Mouse (Mus musculus): ENCODE data around the gene Abhd14a. TPM values are rescaled to one million over a fixed set of nuclear protein-coding genes. Genes with fewer than 3 reads are reported as not detected.

Gene Abhd14a
- polyA plus RNA-seq, 1 experiment from 2014 or later: 51.9 TPM

DNA sequence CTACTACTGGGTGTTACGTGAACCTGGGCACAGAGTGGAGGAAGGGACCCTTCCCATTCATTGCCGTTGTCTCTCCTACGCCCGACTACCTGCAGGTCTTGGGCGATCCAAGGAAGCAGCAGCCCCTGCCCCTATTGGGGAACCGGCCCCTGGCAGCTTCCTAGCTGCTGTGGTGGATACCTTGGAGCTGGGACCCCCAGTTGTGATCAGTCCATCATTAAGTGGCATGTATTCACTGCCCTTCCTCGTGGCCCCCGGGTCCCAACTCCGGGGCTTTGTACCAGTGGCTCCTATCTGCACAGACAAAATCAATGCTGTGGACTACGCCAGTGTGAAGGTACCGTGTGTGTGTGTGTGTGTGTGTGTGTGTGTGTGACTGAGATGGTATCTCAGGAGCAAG lies 3.8 kb upstream of the Abhd14a start:
- Histone ChIP-seq H3K27ac (ENCODE audit: low read depth, low read length) (no peak overlapping the region), H3K9me3 (replicated peaks; ENCODE audit: control insufficient read depth, low read length) (no peaks in the 10 kb centered on the region), H3K4me3 (ENCODE audit: low read depth, low read length) (no peak overlapping the region), H3K36me3 (ENCODE audit: control insufficient read depth, insufficient read depth, low read length) (no peaks in the 10 kb centered on the region), H3K9ac (ENCODE audit: low read length) (no peak overlapping the region), H3K27me3 (replicated peaks; ENCODE audit: control insufficient read depth, insufficient read depth, low read length) (no peaks in the 10 kb centered on the region), H3K4me1 (ENCODE audit: control insufficient read depth, insufficient read depth, low read length) (peaks cover 29% of the 10 kb centered on the region), H3K4me2 (ENCODE audit: low read length) (no peak overlapping the region)
- DNase-seq (ENCODE audit: low spot score) (no peak), ATAC-seq (no peak)
- 77% methylated on average over 11 of the region's 11 CpGs for WGBS

DNA sequence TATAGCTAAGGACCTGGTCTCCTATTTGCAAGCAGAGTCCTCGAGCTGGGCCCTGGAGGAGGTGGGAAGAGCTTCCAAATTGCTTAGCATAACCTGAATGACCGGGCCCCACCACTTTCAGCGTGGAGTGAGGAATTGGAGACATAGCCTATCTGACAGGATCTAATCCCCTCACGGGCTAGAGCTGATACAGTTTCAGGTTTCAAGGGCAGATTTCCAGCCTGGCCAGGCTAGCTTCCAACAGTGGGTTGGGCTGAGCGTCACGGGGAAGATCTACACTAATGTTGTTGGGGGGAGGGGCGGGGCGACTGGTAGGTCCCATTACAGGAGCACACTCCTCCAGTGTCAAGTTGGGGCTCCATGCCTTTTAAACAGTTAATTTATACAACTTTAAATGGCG lies 3.2 kb upstream of the Abhd14a start:
- H3K4me2 ChIP-seq (ENCODE audit: low read length): no peak overlapping the region
- no peak overlapping the region for H3K9ac ChIP-seq (ENCODE audit: low read length)
- no peak for ATAC-seq
- peak; percentile 44 for DNase-seq (ENCODE audit: low spot score)
- 25% methylated on average over 9 of the region's 9 CpGs for WGBS
- H3K27ac ChIP-seq (ENCODE audit: low read depth, low read length): no peak overlapping the region
- peaks cover 23% of the 10 kb centered on the region for H3K4me1 ChIP-seq (ENCODE audit: control insufficient read depth, insufficient read depth, low read length)
- H3K27me3 ChIP-seq (replicated peaks; ENCODE audit: control insufficient read depth, insufficient read depth, low read length): no peaks in the 10 kb centered on the region
- H3K9me3 ChIP-seq (replicated peaks; ENCODE audit: control insufficient read depth, low read length): no peaks in the 10 kb centered on the region
- H3K36me3 ChIP-seq (ENCODE audit: control insufficient read depth, insufficient read depth, low read length): no peaks in the 10 kb centered on the region
- no peak overlapping the region for H3K4me3 ChIP-seq (ENCODE audit: low read depth, low read length)

DNA sequence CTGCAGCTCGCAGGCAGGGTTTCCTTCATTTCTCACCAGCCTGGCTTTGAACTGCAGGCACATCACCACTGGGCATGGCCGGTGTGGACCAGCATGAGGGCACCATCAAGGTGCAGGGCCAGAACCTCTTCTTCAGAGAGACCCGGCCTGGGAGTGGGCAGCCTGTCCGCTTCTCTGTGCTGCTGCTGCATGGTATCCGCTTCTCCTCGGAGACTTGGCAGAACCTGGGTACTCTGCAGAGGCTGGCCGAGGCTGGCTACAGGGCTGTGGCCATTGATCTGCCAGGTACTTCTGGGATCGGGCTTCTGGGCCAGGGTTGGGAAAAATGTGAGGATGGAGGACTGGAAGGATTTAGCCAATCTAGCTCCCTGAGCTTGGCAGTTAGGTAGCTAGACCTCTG lies 2.5 kb upstream of the Abhd14a start:
- no peak for ATAC-seq
- peaks cover 17% of the 10 kb centered on the region for H3K4me1 ChIP-seq (ENCODE audit: control insufficient read depth, insufficient read depth, low read length)

DNA sequence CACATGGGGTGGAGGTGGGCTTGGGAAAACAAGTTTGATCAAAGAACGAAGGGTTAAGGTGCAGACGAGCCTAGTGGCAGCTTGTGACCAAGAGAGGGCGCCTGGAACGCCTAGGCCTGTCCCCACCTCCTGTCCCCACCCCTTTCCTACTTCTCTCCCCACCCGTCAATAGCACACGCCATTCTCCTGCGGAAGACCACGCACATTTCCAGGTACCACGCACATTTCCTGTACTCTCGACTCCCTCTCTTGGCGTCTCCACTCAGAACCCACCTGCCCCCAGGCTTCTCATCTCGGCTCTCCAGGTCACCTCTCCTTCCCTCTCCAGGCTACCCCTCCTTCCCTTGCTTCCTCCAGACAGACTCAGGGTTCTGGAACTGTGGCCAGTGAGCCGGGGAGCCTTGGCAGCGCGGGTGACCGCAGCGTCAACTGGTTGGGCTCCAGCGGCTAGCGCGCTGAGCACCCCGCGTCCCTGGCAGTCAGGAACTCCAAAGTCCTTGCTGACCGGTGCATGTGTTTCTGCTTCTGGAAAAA lies 1.1 kb upstream of the Abhd14a start:
- H3K9me3 ChIP-seq (replicated peaks; ENCODE audit: control insufficient read depth, low read length): no peaks in the 10 kb centered on the region
- H3K36me3 ChIP-seq (ENCODE audit: control insufficient read depth, insufficient read depth, low read length): no peaks in the 10 kb centered on the region
- DNase-seq (ENCODE audit: low spot score): peak; percentile 78
- H3K4me2 ChIP-seq (ENCODE audit: low read length): peak overlapping the region; percentile 74
- no peaks in the 10 kb centered on the region for H3K27me3 ChIP-seq (replicated peaks; ENCODE audit: control insufficient read depth, insufficient read depth, low read length)
- H3K4me3 ChIP-seq (ENCODE audit: low read depth, low read length): peak overlapping the region; percentile 32
- H3K27ac ChIP-seq (ENCODE audit: low read depth, low read length): no peak overlapping the region
- ATAC-seq: peak; percentile 45; the same call in 1 of the 2 replicates
- 2% methylated on average over 23 of the region's 23 CpGs for WGBS
- peaks cover 17% of the 10 kb centered on the region for H3K4me1 ChIP-seq (ENCODE audit: control insufficient read depth, insufficient read depth, low read length)
- H3K9ac ChIP-seq (ENCODE audit: low read length): peak overlapping the region; percentile 48

More for the DNA sequence above, 2.5 kb upstream of the Abhd14a start:
- 96% methylated on average over 8 of the region's 8 CpGs for WGBS
- Histone ChIP-seq H3K4me3 (ENCODE audit: low read depth, low read length) (no peak overlapping the region), H3K27me3 (replicated peaks; ENCODE audit: control insufficient read depth, insufficient read depth, low read length) (no peaks in the 10 kb centered on the region), H3K9ac (ENCODE audit: low read length) (no peak overlapping the region), H3K36me3 (ENCODE audit: control insufficient read depth, insufficient read depth, low read length) (no peaks in the 10 kb centered on the region), H3K9me3 (replicated peaks; ENCODE audit: control insufficient read depth, low read length) (no peaks in the 10 kb centered on the region), H3K4me2 (ENCODE audit: low read length) (no peak overlapping the region), H3K27ac (ENCODE audit: low read depth, low read length) (no peak overlapping the region)
- no peak for DNase-seq (ENCODE audit: low spot score)

DNA sequence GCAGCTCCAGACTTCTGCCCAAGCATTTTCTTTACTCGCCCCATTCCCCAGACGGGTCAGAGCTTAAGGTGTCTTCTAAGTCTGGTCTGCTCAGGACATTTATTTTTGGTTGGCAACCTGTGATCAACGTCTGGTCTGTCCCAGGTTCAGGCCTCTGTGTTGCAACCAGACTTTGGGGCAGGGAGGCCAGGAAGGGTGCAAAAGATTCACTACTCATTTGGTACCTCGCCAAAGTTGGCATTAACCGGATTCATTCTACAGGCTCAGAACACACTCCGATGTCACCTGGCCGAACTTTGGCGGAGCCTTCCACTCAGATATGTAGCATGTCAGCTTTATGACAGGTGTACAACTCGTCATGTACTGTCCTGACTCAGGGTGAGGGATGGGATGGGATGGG lies 473 bp upstream of the Abhd14a start:
- ATAC-seq: peak; percentile 19
- Histone ChIP-seq H3K4me3 (ENCODE audit: low read depth, low read length) (peak overlapping the region; percentile 47), H3K4me2 (ENCODE audit: low read length) (peak overlapping the region; percentile 74), H3K4me1 (ENCODE audit: control insufficient read depth, insufficient read depth, low read length) (peaks cover 15% of the 10 kb centered on the region), H3K9me3 (replicated peaks; ENCODE audit: control insufficient read depth, low read length) (no peaks in the 10 kb centered on the region), H3K36me3 (ENCODE audit: control insufficient read depth, insufficient read depth, low read length) (no peaks in the 10 kb centered on the region), H3K27ac (ENCODE audit: low read depth, low read length) (0 out of 2 replicates have a peak overlapping the region, but pooled peaks have one; percentile 21), H3K9ac (ENCODE audit: low read length) (peak overlapping the region; percentile 70; the same call in 1 of the 2 replicates), H3K27me3 (replicated peaks; ENCODE audit: control insufficient read depth, insufficient read depth, low read length) (no peaks in the 10 kb centered on the region)
- 38% methylated on average over 9 of the region's 9 CpGs for WGBS
- no peak for DNase-seq (ENCODE audit: low spot score)

DNA sequence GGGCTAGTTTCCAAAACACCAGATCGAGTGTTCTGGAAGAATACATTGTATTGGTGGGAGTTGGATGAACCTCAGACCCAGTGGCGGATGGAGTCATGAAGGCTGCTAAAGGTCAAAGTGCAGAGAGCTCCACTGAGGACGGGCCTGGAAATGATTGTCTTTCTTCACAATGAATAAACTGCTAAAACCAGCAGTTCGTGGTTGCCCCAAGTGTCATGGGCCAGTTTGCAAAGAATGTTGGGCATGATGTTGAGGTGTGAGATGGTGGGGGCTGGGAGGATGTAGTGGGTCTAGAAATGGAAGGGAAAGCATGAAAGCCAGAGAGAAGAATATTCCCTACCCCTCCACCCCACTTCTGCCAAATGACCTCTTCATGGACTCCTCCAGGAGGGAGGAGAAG lies 2.6 kb downstream of the Abhd14a start:
- 92% methylated on average over 4 of the region's 4 CpGs for WGBS
- DNase-seq (ENCODE audit: low spot score): no peak
- H3K27me3 ChIP-seq (replicated peaks; ENCODE audit: control insufficient read depth, insufficient read depth, low read length): no peaks in the 10 kb centered on the region
- H3K4me2 ChIP-seq (ENCODE audit: low read length): no peak overlapping the region
- H3K4me1 ChIP-seq (ENCODE audit: control insufficient read depth, insufficient read depth, low read length): peaks cover 11% of the 10 kb centered on the region
- H3K9me3 ChIP-seq (replicated peaks; ENCODE audit: control insufficient read depth, low read length): no peaks in the 10 kb centered on the region
- ATAC-seq: no peak
- no peaks in the 10 kb centered on the region for H3K36me3 ChIP-seq (ENCODE audit: control insufficient read depth, insufficient read depth, low read length)
- H3K4me3 ChIP-seq (ENCODE audit: low read depth, low read length): no peak overlapping the region
- H3K27ac ChIP-seq (ENCODE audit: low read depth, low read length): no peak overlapping the region
- H3K9ac ChIP-seq (ENCODE audit: low read length): no peak overlapping the region

DNA sequence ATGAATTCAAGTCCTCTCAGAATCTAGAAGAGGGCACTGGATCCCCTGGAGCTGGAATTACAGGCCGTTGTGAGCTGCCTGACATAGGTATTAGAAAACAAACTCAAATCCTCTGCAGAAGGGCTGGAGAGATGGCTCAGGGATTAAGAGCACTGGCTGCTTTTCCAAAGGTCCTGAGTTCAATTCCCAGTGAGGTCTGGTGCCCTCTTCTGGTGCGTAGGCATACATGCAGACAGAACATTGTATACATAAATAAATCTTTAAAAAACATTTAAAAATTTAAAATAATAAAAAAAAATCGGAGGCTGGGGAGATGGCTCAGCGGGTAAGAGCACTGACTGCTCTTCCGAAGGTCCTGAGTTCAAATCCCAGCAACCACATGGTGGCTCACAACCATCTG lies 4.8 kb downstream of the Abhd14a start:
- DNase-seq (ENCODE audit: low spot score) (no peak), ATAC-seq (no peak)
- Histone ChIP-seq H3K27me3 (replicated peaks; ENCODE audit: control insufficient read depth, insufficient read depth, low read length) (no peaks in the 10 kb centered on the region), H3K9ac (ENCODE audit: low read length) (no peak overlapping the region), H3K27ac (ENCODE audit: low read depth, low read length) (no peak overlapping the region), H3K4me3 (ENCODE audit: low read depth, low read length) (no peak overlapping the region), H3K4me1 (ENCODE audit: control insufficient read depth, insufficient read depth, low read length) (peaks cover 9% of the 10 kb centered on the region), H3K9me3 (replicated peaks; ENCODE audit: control insufficient read depth, low read length) (no peaks in the 10 kb centered on the region), H3K4me2 (ENCODE audit: low read length) (no peak overlapping the region), H3K36me3 (ENCODE audit: control insufficient read depth, insufficient read depth, low read length) (no peaks in the 10 kb centered on the region)
- 76% methylated on average over 5 of the region's 5 CpGs for WGBS

DNA sequence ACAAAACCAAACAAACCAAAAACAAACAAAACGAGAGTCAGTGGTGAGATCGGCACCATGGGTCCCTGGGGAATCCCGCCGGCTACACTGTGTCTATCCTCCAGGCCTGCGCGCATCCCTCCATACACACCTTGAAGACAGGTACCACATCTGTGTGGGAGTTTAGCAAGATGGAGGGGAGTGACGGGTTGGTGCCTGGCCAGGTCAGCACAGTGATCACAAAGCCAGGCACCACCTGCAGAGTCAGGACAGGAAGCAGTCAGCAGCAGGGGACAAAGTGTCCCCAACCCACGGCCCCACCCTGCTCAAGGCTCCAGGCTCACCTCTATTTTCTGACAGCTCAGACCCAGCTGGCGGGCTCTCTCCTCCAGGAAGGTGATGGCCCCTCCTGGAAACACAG lies 10.9 kb downstream of the Abhd14a start:
- no peak for ATAC-seq
- WGBS: 88% methylated on average over 9 of the region's 9 CpGs
- Histone ChIP-seq H3K4me1 (ENCODE audit: control insufficient read depth, insufficient read depth, low read length) (peaks cover 14% of the 10 kb centered on the region), H3K4me3 (ENCODE audit: low read depth, low read length) (no peak overlapping the region), H3K27me3 (replicated peaks; ENCODE audit: control insufficient read depth, insufficient read depth, low read length) (no peaks in the 10 kb centered on the region), H3K36me3 (ENCODE audit: control insufficient read depth, insufficient read depth, low read length) (peaks cover 28% of the 10 kb centered on the region), H3K9me3 (replicated peaks; ENCODE audit: control insufficient read depth, low read length) (no peaks in the 10 kb centered on the region), H3K4me2 (ENCODE audit: low read length) (no peak overlapping the region), H3K27ac (ENCODE audit: low read depth, low read length) (no peak overlapping the region), H3K9ac (ENCODE audit: low read length) (no peak overlapping the region)
- DNase-seq (ENCODE audit: low spot score): no peak

DNA sequence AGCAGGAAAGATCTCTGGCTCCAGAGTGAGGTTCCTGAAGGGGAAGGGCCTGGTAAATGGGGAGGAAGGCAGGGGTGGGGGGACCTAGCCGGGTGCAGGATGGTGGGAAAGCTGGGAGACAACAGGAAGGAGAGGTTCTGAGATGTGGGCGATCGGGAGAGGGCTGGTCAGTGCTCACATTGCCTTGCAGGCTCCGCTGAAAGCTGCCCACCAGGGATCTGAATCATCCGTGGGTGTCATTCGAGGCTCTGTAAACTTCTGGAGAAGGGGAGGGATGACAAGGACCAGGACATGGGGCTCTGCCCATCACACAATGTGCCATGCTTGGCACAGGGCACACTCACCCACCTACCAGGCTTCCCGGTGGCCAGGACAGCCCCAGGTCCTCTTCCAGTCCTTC lies 14.1 kb downstream of the Abhd14a start:
- no peak overlapping the region for H3K4me2 ChIP-seq (ENCODE audit: low read length)
- WGBS: 80% methylated on average over 7 of the region's 7 CpGs
- DNase-seq (ENCODE audit: low spot score) (no peak), ATAC-seq (no peak)
- H3K4me1 ChIP-seq (ENCODE audit: control insufficient read depth, insufficient read depth, low read length): peaks cover 13% of the 10 kb centered on the region
- H3K9me3 ChIP-seq (replicated peaks; ENCODE audit: control insufficient read depth, low read length): no peaks in the 10 kb centered on the region
- no peaks in the 10 kb centered on the region for H3K27me3 ChIP-seq (replicated peaks; ENCODE audit: control insufficient read depth, insufficient read depth, low read length)
- peaks cover 37% of the 10 kb centered on the region for H3K36me3 ChIP-seq (ENCODE audit: control insufficient read depth, insufficient read depth, low read length)
- H3K27ac ChIP-seq (ENCODE audit: low read depth, low read length): no peak overlapping the region
- H3K4me3 ChIP-seq (ENCODE audit: low read depth, low read length): no peak overlapping the region
- no peak overlapping the region for H3K9ac ChIP-seq (ENCODE audit: low read length)

All from forebrain, embryonic 14.5 days (tissue).